Mouse (Mus musculus): ENCODE measurements around the gene Hs2st1.

Gene Hs2st1

GRCm38 (mm10) chr3:144553942-144554341 lies 16.0 kb downstream of the Hs2st1 start:
- no peak for DNase-seq (ENCODE audit: low spot score in 2 of 2)

- no peak for DNase-seq (ENCODE audit: low spot score in 2 of 2)
These were observed 18.6 kb downstream of the Hs2st1 start for GRCm38 (mm10) chr3:144551416-144551815.

- DNase-seq (ENCODE audit: low spot score in 2 of 2) = no peak
These were observed 19.3 kb downstream of the Hs2st1 start for GRCm38 (mm10) chr3:144550659-144551058.

- DNase-seq (ENCODE audit: low spot score in 2 of 2) = no peak
These were observed 19.9 kb downstream of the Hs2st1 start for GRCm38 (mm10) chr3:144550036-144550435.

- DNase-seq (ENCODE audit: low spot score in 2 of 2) = no peak
These were observed 21.7 kb downstream of the Hs2st1 start for GRCm38 (mm10) chr3:144548186-144548845.

- no peak for DNase-seq (ENCODE audit: low spot score in 2 of 2)
These were observed 23.5 kb downstream of the Hs2st1 start for GRCm38 (mm10) chr3:144546490-144546889.

- no peak for DNase-seq (ENCODE audit: low spot score in 2 of 2)
These were observed 24.1 kb downstream of the Hs2st1 start for GRCm38 (mm10) chr3:144545832-144546231.

- no peak for DNase-seq (ENCODE audit: low spot score in 2 of 2)
These were observed 24.8 kb downstream of the Hs2st1 start for GRCm38 (mm10) chr3:144545152-144545551.

- DNase-seq (ENCODE audit: low spot score in 2 of 2) = no peak
These were observed 28.0 kb downstream of the Hs2st1 start for GRCm38 (mm10) chr3:144541906-144542438.

- DNase-seq (ENCODE audit: low spot score in 2 of 2) = no peak
These were observed 29.2 kb downstream of the Hs2st1 start for GRCm38 (mm10) chr3:144540805-144541204.

GRCm38 (mm10) chr3:144539051-144539450 lies 30.9 kb downstream of the Hs2st1 start:
- no peak for DNase-seq (ENCODE audit: low spot score in 2 of 2)

GRCm38 (mm10) chr3:144537078-144537855 lies 32.7 kb downstream of the Hs2st1 start:
- DNase-seq (ENCODE audit: low spot score in 2 of 2) = no peak

GRCm38 (mm10) chr3:144535056-144535455 lies 34.9 kb downstream of the Hs2st1 start:
- DNase-seq (ENCODE audit: low spot score in 2 of 2) = no peak

- DNase-seq (ENCODE audit: low spot score in 2 of 2) = no peak
These were observed 39.0 kb downstream of the Hs2st1 start for GRCm38 (mm10) chr3:144531023-144531422.

GRCm38 (mm10) chr3:144527918-144528317 lies 42.1 kb downstream of the Hs2st1 start:
- DNase-seq (ENCODE audit: low spot score in 2 of 2) = no peak

- no peak for DNase-seq (ENCODE audit: low spot score in 2 of 2)
These were observed 50.3 kb downstream of the Hs2st1 start for GRCm38 (mm10) chr3:144519581-144520272.

- no peak for DNase-seq (ENCODE audit: low spot score in 2 of 2)
These were observed 51.1 kb downstream of the Hs2st1 start for GRCm38 (mm10) chr3:144518917-144519316.

- DNase-seq (ENCODE audit: low spot score in 2 of 2) = no peak
These were observed 54.7 kb downstream of the Hs2st1 start for GRCm38 (mm10) chr3:144515286-144515685.

- DNase-seq (ENCODE audit: low spot score in 2 of 2) = no peak
These were observed 55.9 kb downstream of the Hs2st1 start for GRCm38 (mm10) chr3:144514122-144514505.

- no peak for DNase-seq (ENCODE audit: low spot score in 2 of 2)
These were observed 56.5 kb downstream of the Hs2st1 start for GRCm38 (mm10) chr3:144513169-144514121.

GRCm38 (mm10) chr3:144510724-144511123 lies 59.3 kb downstream of the Hs2st1 start:
- DNase-seq (ENCODE audit: low spot score in 2 of 2) = no peak
